Mouse (Mus musculus) liver, adult 2 months (tissue): Measurements from ENCODE around the gene Epb41l1.

ENCODE experiments used
- CTCF ChIP-seq: fragments of 200-500 bp; IDR thresholded peaks from 2 replicates; pipeline ENCODE4 v1.5.1; 2011; ENCODE audit warnings: low read depth, low read length, control low read depth
- POLR2A ChIP-seq: fragments of 200-500 bp; IDR thresholded peaks from 2 replicates; pipeline ENCODE4 v1.6.1; 2011; ENCODE audit warnings: low read length, control low read depth; ENCODE audit not compliant: insufficient read depth; ENCODE audit errors: extremely low read depth

- TF ChIP-seq POLR2A, result no peak
- no peak for TF ChIP-seq CTCF
These were observed 74.2 kb downstream of the Epb41l1 start for GRCm38 (mm10) chr2:156494875-156495274.
